Mouse (Mus musculus) CH12.LX (cell line): Measurements from ENCODE around the gene Atp5d. TPM values are rescaled to one million over a fixed set of nuclear protein-coding genes. Genes with fewer than 3 reads are reported as not detected.

Source experiments
- DNase-seq: peaks from one replicate; pipeline ENCODE4 v3.0.0-alpha.2; 2013; ENCODE audit errors: extremely low read depth
- H3K27ac ChIP-seq: 2 replicates; pipeline ENCODE4 v1.5.1; 2012; ENCODE audit warnings: low read depth, mild to moderate bottlenecking, control low read depth, moderate library complexity; ENCODE audit not compliant: insufficient read depth
- H3K27me3 ChIP-seq: replicated peaks from 2 replicates; pipeline ENCODE3; 2012; ENCODE audit warnings: inconsistent platforms
- H3K36me3 ChIP-seq, 2 experiments: replicated peaks in 1 of 2; 2 replicates each; pipeline versions ENCODE3 to v1.6.1; 2012; ENCODE audit warnings: inconsistent platforms in 1 of 2, low read length in 1 of 2, mild to moderate bottlenecking in 1 of 2, mixed read lengths in 1 of 2, moderate library complexity in 1 of 2; ENCODE audit not compliant: control insufficient read depth in 1 of 2, insufficient read depth in 1 of 2
- H3K4me1 ChIP-seq, 2 experiments: 2 replicates each; pipeline ENCODE4 v1.6.1; 2012; ENCODE audit warnings: inconsistent platforms in 1 of 2, moderate library complexity in 1 of 2; ENCODE audit not compliant: insufficient read depth in 2 of 2, control insufficient read depth in 1 of 2
- H3K4me2 ChIP-seq: 2 replicates; pipeline ENCODE4 v1.6.1; 2012; ENCODE audit warnings: low read depth, mild to moderate bottlenecking, control low read depth; ENCODE audit not compliant: poor library complexity, insufficient read depth, severe bottlenecking
- H3K4me3 ChIP-seq, 3 experiments: fragments of 150-350 bp in 1 of 3; sonication (generic) in 1 of 3; replicated peaks in 1 of 3; 2 replicates each; pipeline versions ENCODE3 to v1.5.1; 2011 to 2012; ENCODE audit warnings: low read depth in 2 of 3, low read length in 2 of 3, mild to moderate bottlenecking in 2 of 3, moderate library complexity in 2 of 3, control low read depth in 1 of 3, improper control_type of control experiment in 1 of 3, inconsistent platforms in 1 of 3, mixed read lengths in 1 of 3; ENCODE audit not compliant: poor library complexity in 1 of 3
- H3K79me2 ChIP-seq: replicated peaks from 2 replicates; pipeline ENCODE4 v1.6.1; 2012; ENCODE audit warnings: mild to moderate bottlenecking, moderate library complexity; ENCODE audit not compliant: control insufficient read depth, poor library complexity, insufficient read depth, severe bottlenecking; ENCODE audit errors: extremely low read depth
- H3K9ac ChIP-seq: 2 replicates; pipeline ENCODE4 v1.6.1; 2012; ENCODE audit warnings: low read depth, mild to moderate bottlenecking, control low read depth, moderate library complexity; ENCODE audit not compliant: insufficient read depth
- H3K9me3 ChIP-seq: replicated peaks from 2 replicates; pipeline ENCODE3; 2012; ENCODE audit warnings: low read length, inconsistent platforms, mixed read lengths
- CHD1 ChIP-seq: IDR thresholded peaks from 2 replicates; pipeline ENCODE4 v1.6.1; 2012; ENCODE audit warnings: low read depth, low read length, improper control_type of control experiment, inconsistent platforms
- CHD2 ChIP-seq: IDR thresholded peaks from 2 replicates; pipeline ENCODE4 v1.6.1; 2011; ENCODE audit warnings: low read length, improper control_type of control experiment
- CTCF ChIP-seq, 2 experiments: IDR thresholded peaks in 1 of 2; conservative IDR thresholded peaks in 1 of 2; 2 replicates each; pipeline ENCODE4 v1.5.1; 2011 to 2012; ENCODE audit warnings: low read depth in 2 of 2, low read length in 2 of 2, improper control_type of control experiment in 1 of 2, inconsistent platforms in 1 of 2, mild to moderate bottlenecking in 1 of 2, moderate library complexity in 1 of 2
- E2F4 ChIP-seq: IDR thresholded peaks from 2 replicates; pipeline ENCODE4 v1.6.1; 2011; ENCODE audit warnings: low read depth, low read length, improper control_type of control experiment; ENCODE audit not compliant: insufficient replicate concordance
- ELF1 ChIP-seq: IDR thresholded peaks from 2 replicates; pipeline ENCODE4 v1.6.1; 2014; ENCODE audit warnings: low read depth, mild to moderate bottlenecking, inconsistent platforms, low read length, improper control_type of control experiment
- EP300 ChIP-seq: IDR thresholded peaks from 2 replicates; pipeline ENCODE4 v1.6.1; 2011; ENCODE audit warnings: low read length, improper control_type of control experiment
- ETS1 ChIP-seq: conservative IDR thresholded peaks from 2 replicates; pipeline ENCODE4 v1.6.1; 2012; ENCODE audit warnings: low read depth, mild to moderate bottlenecking, inconsistent platforms, low read length, improper control_type of control experiment, moderate library complexity
- HCFC1 ChIP-seq: IDR thresholded peaks from 2 replicates; pipeline ENCODE4 v1.6.1; 2012; ENCODE audit warnings: low read depth, mild to moderate bottlenecking, inconsistent platforms, low read length, improper control_type of control experiment
- IRF4 ChIP-seq: IDR thresholded peaks from 2 replicates; pipeline ENCODE4 v1.6.1; 2014; ENCODE audit warnings: low read depth, mild to moderate bottlenecking, inconsistent platforms, low read length, improper control_type of control experiment
- JUN ChIP-seq: IDR thresholded peaks from 2 replicates; pipeline ENCODE4 v1.6.1; 2011; ENCODE audit warnings: low read depth, mild to moderate bottlenecking, low read length, improper control_type of control experiment, moderate library complexity; ENCODE audit not compliant: insufficient read depth
- JUND ChIP-seq: conservative IDR thresholded peaks from 2 replicates; pipeline ENCODE4 v1.6.1; 2011; ENCODE audit warnings: low read depth, low read length, improper control_type of control experiment
- KAT2A ChIP-seq: IDR thresholded peaks from 2 replicates; pipeline ENCODE4 v1.6.1; 2012; ENCODE audit warnings: low read length, improper control_type of control experiment, inconsistent platforms; ENCODE audit not compliant: insufficient replicate concordance
- MAFK ChIP-seq: IDR thresholded peaks from 2 replicates; pipeline ENCODE4 v1.6.1; 2011; ENCODE audit warnings: low read length, improper control_type of control experiment; ENCODE audit not compliant: insufficient replicate concordance
- MAX ChIP-seq: IDR thresholded peaks from 2 replicates; pipeline ENCODE4 v1.6.1; 2011; ENCODE audit warnings: low read length, improper control_type of control experiment
- MAZ ChIP-seq: IDR thresholded peaks from 2 replicates; pipeline ENCODE4 v1.6.1; 2012; ENCODE audit warnings: low read depth, mild to moderate bottlenecking, inconsistent platforms, low read length, improper control_type of control experiment, moderate library complexity
- MEF2A ChIP-seq: IDR thresholded peaks from 2 replicates; pipeline ENCODE4 v1.6.1; 2014; ENCODE audit warnings: low read depth, mild to moderate bottlenecking, inconsistent platforms, low read length, improper control_type of control experiment, borderline replicate concordance
- MXI1 ChIP-seq: IDR thresholded peaks from 2 replicates; pipeline ENCODE4 v1.6.1; 2011; ENCODE audit warnings: mild to moderate bottlenecking, low read depth, low read length, improper control_type of control experiment
- MYC ChIP-seq: IDR thresholded peaks from 2 replicates; pipeline ENCODE4 v1.6.1; 2011; ENCODE audit warnings: low read depth, mild to moderate bottlenecking, improper control_type of control experiment, low read length
- NELFE ChIP-seq: IDR thresholded peaks from 2 replicates; pipeline ENCODE4 v1.6.1; 2011; ENCODE audit warnings: low read depth, low read length, improper control_type of control experiment
- NRF1 ChIP-seq: IDR thresholded peaks from 2 replicates; pipeline ENCODE4 v1.6.1; 2014; ENCODE audit warnings: low read depth, mild to moderate bottlenecking, inconsistent platforms, low read length, improper control_type of control experiment, moderate library complexity
- PAX5 ChIP-seq: IDR thresholded peaks from 2 replicates; pipeline ENCODE4 v1.6.1; 2012; ENCODE audit warnings: low read length, inconsistent platforms, mixed read lengths
- POLR2A ChIP-seq: IDR thresholded peaks from 2 replicates; pipeline ENCODE4 v1.6.1; 2011; ENCODE audit warnings: low read depth, mild to moderate bottlenecking, improper control_type of control experiment, low read length
- RAD21 ChIP-seq: IDR thresholded peaks from 2 replicates; pipeline ENCODE4 v1.6.1; 2011; ENCODE audit warnings: low read depth, mild to moderate bottlenecking, low read length, improper control_type of control experiment, moderate library complexity
- RCOR1 ChIP-seq: conservative IDR thresholded peaks from 2 replicates; pipeline ENCODE4 v1.6.1; 2012; ENCODE audit warnings: low read depth, mild to moderate bottlenecking, inconsistent platforms, low read length, improper control_type of control experiment
- SIN3A ChIP-seq: IDR thresholded peaks from 2 replicates; pipeline ENCODE4 v1.6.1; 2012; ENCODE audit warnings: low read length, improper control_type of control experiment, inconsistent platforms
- SMC3 ChIP-seq: IDR thresholded peaks from 2 replicates; pipeline ENCODE4 v1.6.1; 2011; ENCODE audit warnings: low read depth, low read length, improper control_type of control experiment
- TBP ChIP-seq: conservative IDR thresholded peaks from 2 replicates; pipeline ENCODE4 v1.6.1; 2011; ENCODE audit warnings: low read depth, low read length, improper control_type of control experiment
- TCF12 ChIP-seq: IDR thresholded peaks from 2 replicates; pipeline ENCODE4 v1.6.1; 2014; ENCODE audit warnings: low read depth, mild to moderate bottlenecking, inconsistent platforms, low read length, improper control_type of control experiment
- UBTF ChIP-seq: IDR thresholded peaks from 2 replicates; pipeline ENCODE4 v1.6.1; 2012; ENCODE audit warnings: low read depth, mild to moderate bottlenecking, inconsistent platforms, low read length, improper control_type of control experiment, moderate library complexity
- USF1 ChIP-seq: IDR thresholded peaks from 2 replicates; pipeline ENCODE4 v1.6.1; 2014; ENCODE audit warnings: low read depth, mild to moderate bottlenecking, inconsistent platforms, low read length, improper control_type of control experiment
- USF2 ChIP-seq: conservative IDR thresholded peaks from 2 replicates; pipeline ENCODE4 v1.6.1; 2011; ENCODE audit warnings: low read depth, low read length, improper control_type of control experiment
- ZC3H11A ChIP-seq: IDR thresholded peaks from 2 replicates; pipeline ENCODE4 v1.6.1; 2012; ENCODE audit warnings: low read depth, mild to moderate bottlenecking, inconsistent platforms, low read length, improper control_type of control experiment
- ZKSCAN1 ChIP-seq: IDR thresholded peaks from 2 replicates; pipeline ENCODE4 v1.6.1; 2012; ENCODE audit warnings: low read depth, inconsistent platforms, low read length, improper control_type of control experiment, borderline replicate concordance
- ZMIZ1 ChIP-seq: IDR thresholded peaks from 2 replicates; pipeline ENCODE4 v1.6.1; 2012; ENCODE audit warnings: low read depth, mild to moderate bottlenecking, inconsistent platforms, low read length, improper control_type of control experiment
- dilution Hi-C: fragments of 300-500 bp; cut with MboI; formaldehyde crosslinking; loops from 2 replicates; pipeline ENCODE4 v1.14.3; 2020; ENCODE audit warnings: low sequenced_read_pairs; ENCODE audit not compliant: extremely low pct_unique_long_range_greater_than_20kb, extremely low pct_ligation_motif_present
- in situ Hi-C: fragments of 300-500 bp; cut with MboI; formaldehyde crosslinking; loops from 3 replicates; pipeline ENCODE4 v1.14.3; 2019; ENCODE audit warnings: low sequenced_read_pairs, low pct_ligation_motif_present, low pct_unique_long_range_greater_than_20kb, mixed read lengths
- polyA plus RNA-seq: library from polyadenylated mRNA; unstranded; fragments of >175 nt; gene quantifications from 2 replicates; pipeline ENCODE4 v1.2.1, GENCODE M21; 2012; ENCODE audit warnings: low read depth; ENCODE audit not compliant: insufficient read length
- total RNA-seq, 2 experiments: library from RNA; depleted of rRNA; stranded (reverse); fragments of 300-350 nt in 1 of 2; fragments of >200 nt in 1 of 2; gene quantifications; 2 replicates each; pipeline ENCODE4 v1.2.3; 2012 to 2014

The Atp5d gene
- total and polyA plus RNA-seq, 3 experiments: 106 to 352 (median 326) TPM

DNA sequence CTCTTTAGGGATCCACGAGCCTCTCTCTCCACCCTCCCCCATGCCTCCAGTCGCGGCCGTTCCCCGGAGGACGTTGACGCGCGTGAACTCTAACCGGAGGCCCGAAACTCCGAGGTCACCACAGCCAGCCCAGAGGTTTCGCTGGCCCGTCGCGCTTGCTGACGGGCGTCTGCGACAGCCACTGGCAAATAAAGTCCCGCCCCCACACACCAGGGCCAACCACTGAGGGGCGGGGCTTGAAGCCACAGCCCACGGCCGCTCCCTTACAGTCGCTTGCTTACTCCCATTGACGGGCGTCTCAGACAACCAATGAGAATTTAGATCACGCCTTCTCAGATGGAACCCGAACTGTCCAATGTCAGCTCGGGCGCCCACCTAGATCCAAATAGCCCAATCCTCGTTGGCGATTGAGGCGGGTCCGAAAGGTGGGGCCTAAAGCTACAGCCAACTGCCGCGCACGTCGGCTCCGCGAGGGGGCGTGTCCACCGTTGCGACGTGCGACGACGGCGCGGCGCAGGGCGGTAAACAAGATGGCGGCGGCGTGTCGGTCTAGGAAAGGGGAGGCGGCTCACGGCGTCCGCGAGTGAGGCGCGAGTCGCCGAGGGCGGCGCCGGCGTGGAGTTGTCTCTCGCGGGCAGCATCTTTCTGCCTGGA is 23.0 kb upstream of the Atp5d start, which contains the start of gene Stk11:
Stk11 (plus strand) TSS at position 514 of the 654 bp plus-strand sequence.
- peak within 1 kb of the TSS; percentile 54 for H3K27ac ChIP-seq
- peak within 1 kb of the TSS; percentile 93 for H3K9ac ChIP-seq
- TF ChIP-seq NELFE (peak; percentile 64), USF1 (no peak), MYC (0 out of 2 replicates have a peak, but pooled peaks have one; percentile 32), ZKSCAN1 (no peak), MAFK (no peak), MAX (peak; percentile 83), PAX5 (no peak), ZC3H11A (no peak), TCF12 (peak; percentile 95), JUND (no peak), MAZ (no peak), KAT2A (peak; percentile 76; the same call in 1 of the 2 replicates), NRF1 (peak; percentile 66), USF2 (no peak), TBP (no peak; the same call in 1 of the 2 replicates), MEF2A (no peak; the same call in 1 of the 2 replicates), ELF1 (no peak; the same call in none of the 2 replicates), E2F4 (no peak), ZMIZ1 (peak; percentile 62; the same call in 1 of the 2 replicates), ETS1 (no peak), POLR2A (peak; percentile 83), CTCF (conservative IDR thresholded peaks at IDR 0.05 in 1 of 2, IDR thresholded peaks at IDR 0.05 in 1 of 2; ENCODE audit: low read depth in 2 of 2, low read length in 2 of 2) (no peak), HCFC1 (peak; percentile 77), JUN (no peak), RCOR1 (no peak), CHD1 (no peak), CHD2 (peak; percentile 92), IRF4 (0 out of 2 replicates have a peak, but pooled peaks have one; percentile 33), MXI1 (peak; percentile 81; the same call in 1 of the 2 replicates), UBTF (peak; percentile 43; the same call in 1 of the 2 replicates), RAD21 (no peak), SMC3 (no peak), EP300 (no peak), SIN3A (peak; percentile 78; the same call in 1 of the 2 replicates)
- in situ Hi-C loops: no loop called here
- peaks cover 18 to 36% of the 10 kb centered on the region in 2 experiments for H3K4me1 ChIP-seq
- peaks cover 23 to 31% of the 10 kb centered on the region in 2 experiments for H3K36me3 ChIP-seq
- dilution Hi-C loops: no loop called here
- H3K4me2 ChIP-seq: peak within 1 kb of the TSS; percentile 83
- H3K9me3 ChIP-seq: no peaks in the 10 kb centered on the region
- peak within 1 kb of the TSS; percentile 90 to 95 (median 93) for H3K4me3 ChIP-seq
- DNase-seq: peak; percentile 100
- H3K27me3 ChIP-seq: no peaks in the 10 kb centered on the region
- H3K79me2 ChIP-seq: peaks cover 47% of the 10 kb centered on the region
